Mouse (Mus musculus) midbrain, postnatal 0 days (tissue): Measurements from ENCODE around the gene Cxcr2. TPM values are rescaled to one million over a fixed set of nuclear protein-coding genes. Genes with fewer than 3 reads are reported as not detected.
A peak's percentile ranks its signal among the peaks of the same experiment; 100 is the strongest.

Experiments used
- ATAC-seq: fragments of 200-750 bp; cut with Nextera tagmentation; 2 replicates; pipeline ENCODE4 v1.8.0; 2017; ENCODE audit warnings: moderate number of reproducible peaks, mild to moderate bottlenecking, moderate TSS enrichment, moderate library complexity; ENCODE audit not compliant: low FRiP score
- DNase-seq: peaks from one replicate; pipeline ENCODE4 v3.0.0-alpha.2; 2015; ENCODE audit warnings: low spot score
- H3K27ac ChIP-seq: fragments of 300-500 bp; sonication (generic); 2 replicates; pipeline ENCODE4 v1.5.1; 2014; ENCODE audit warnings: low read depth, mild to moderate bottlenecking, low read length, mixed read lengths
- H3K27me3 ChIP-seq: fragments of 300-500 bp; sonication (generic); 2 replicates; pipeline ENCODE4 v1.6.1; 2014; ENCODE audit warnings: low read length, control low read depth, mixed read lengths; ENCODE audit not compliant: insufficient read depth
- H3K36me3 ChIP-seq: fragments of 300-500 bp; sonication (generic); 2 replicates; pipeline ENCODE4 v1.6.1; 2014; ENCODE audit warnings: low read length, control low read depth, mixed read lengths; ENCODE audit not compliant: insufficient read depth
- H3K4me1 ChIP-seq: fragments of 300-500 bp; sonication (generic); 2 replicates; pipeline ENCODE4 v1.6.1; 2014; ENCODE audit warnings: mild to moderate bottlenecking, control low read depth, antibody characterized with exemption, low read length, mixed read lengths; ENCODE audit not compliant: insufficient read depth
- H3K4me2 ChIP-seq: fragments of 300-500 bp; sonication (generic); 2 replicates; pipeline ENCODE4 v1.6.1; 2014; ENCODE audit warnings: low read depth, mild to moderate bottlenecking, low read length, mixed read lengths; ENCODE audit not compliant: poor library complexity, severe bottlenecking
- H3K4me3 ChIP-seq: fragments of 300-500 bp; sonication (generic); 2 replicates; pipeline ENCODE4 v1.5.1; 2014; ENCODE audit warnings: low read depth, mild to moderate bottlenecking, low read length, moderate library complexity
- H3K9ac ChIP-seq: fragments of 300-500 bp; sonication (generic); replicated peaks from 2 replicates; pipeline ENCODE4 v1.6.1; 2014; ENCODE audit warnings: mild to moderate bottlenecking, low read length, moderate library complexity, mixed read lengths; ENCODE audit not compliant: poor library complexity, severe bottlenecking
- H3K9me3 ChIP-seq: fragments of 300-500 bp; sonication (generic); 2 replicates; pipeline ENCODE4 v1.6.1; 2016; ENCODE audit warnings: low read length, control low read depth
- CTCF ChIP-seq: IDR thresholded peaks from 2 replicates; pipeline ENCODE4 v1.5.1; 2016; ENCODE audit warnings: antibody characterized with exemption, mild to moderate bottlenecking
- WGBS: fragments of 180-500 bp; shearing (Covaris S2); extraction: QIAGEN DNeasy Blood & Tissue Kit; methylation state at CpG from one replicate; pipeline ENCODE4 v1.1.7; 2014; 5-methylcytosine and 5-hydroxymethylcytosine counted together
- polyA plus RNA-seq: library from polyadenylated mRNA; unstranded; fragments of >200 nt; fragmentation: Nextera tagmentation; extraction: Ambion mirVana; gene quantifications from 2 replicates; pipeline ENCODE4 v1.2.1, GENCODE M21; 2015
- total RNA-seq: library from RNA; depleted of rRNA; stranded (reverse); fragments of >200 nt; gene quantifications from 2 replicates; pipeline ENCODE4 v1.2.3, GENCODE M21; 2014

Gene Cxcr2
- total and polyA plus RNA-seq, 2 experiments from 2014 or later, result 0.16 to 0.38 TPM

DNA sequence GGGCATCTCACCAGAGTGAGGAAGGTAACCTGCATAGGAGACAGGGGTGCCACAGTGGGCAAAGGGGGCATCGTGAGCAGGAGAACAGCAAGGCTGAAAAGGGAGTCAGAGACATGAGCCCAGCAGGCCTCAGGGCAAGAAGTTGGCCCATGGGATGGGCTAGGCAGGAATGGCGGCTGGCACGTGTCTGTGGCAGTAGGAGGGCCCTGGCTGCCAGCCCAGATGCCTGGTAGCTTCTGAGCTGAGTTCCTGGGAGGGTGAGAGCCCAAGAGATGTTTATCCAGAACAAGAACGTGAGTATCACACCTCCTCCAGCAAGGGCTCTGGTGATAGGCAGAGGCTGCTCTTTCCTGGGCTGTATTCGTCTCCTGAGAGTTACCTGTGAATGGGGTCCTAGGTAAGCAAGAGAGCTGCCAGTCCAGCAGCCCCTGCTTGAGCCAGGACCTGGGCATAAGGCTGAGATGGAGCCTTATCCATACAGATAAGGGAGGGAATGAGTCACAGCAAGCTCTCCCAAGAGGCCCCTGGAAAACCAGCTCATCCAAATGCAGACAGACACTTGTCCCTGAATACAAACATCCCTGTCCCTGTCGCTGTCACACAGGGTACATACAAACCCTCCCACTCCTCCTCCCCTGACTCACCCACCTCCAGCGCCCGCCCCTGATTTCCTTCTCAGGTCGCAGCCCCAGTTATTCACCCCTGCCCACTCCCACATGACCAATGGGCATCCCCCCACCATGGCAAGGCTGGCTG lies 31.8 kb upstream of the Cxcr2 start:
- no peaks in the 10 kb centered on the region for H3K4me1 ChIP-seq
- WGBS, result 37% methylated on average over 9 of the region's 9 CpGs
- H3K4me3 ChIP-seq, result no peak overlapping the region
- H3K36me3 ChIP-seq, result no peaks in the 10 kb centered on the region
- H3K4me2 ChIP-seq, result no peak overlapping the region
- DNase-seq (peak; percentile 57), ATAC-seq (no peak)
- no peak overlapping the region for H3K27ac ChIP-seq
- no peak for TF ChIP-seq CTCF
- no peaks in the 10 kb centered on the region for H3K9me3 ChIP-seq
- H3K9ac ChIP-seq, result no peak overlapping the region
- H3K27me3 ChIP-seq, result peaks cover 24% of the 10 kb centered on the region

GRCm38 (mm10) chr1:74123215-74123614 lies 30.6 kb upstream of the Cxcr2 start:
- Histone ChIP-seq H3K4me1 (no peaks in the 10 kb centered on the region), H3K27me3 (peaks cover 24% of the 10 kb centered on the region), H3K9me3 (no peaks in the 10 kb centered on the region), H3K4me3 (no peak overlapping the region), H3K4me2 (0 out of 2 replicates have a peak overlapping the region, but pooled peaks have one; percentile 81), H3K9ac (no peak overlapping the region), H3K36me3 (no peaks in the 10 kb centered on the region), H3K27ac (no peak overlapping the region)
- no peak for DNase-seq
- 65% methylated on average over 8 of the region's 8 CpGs for WGBS
- no peak for TF ChIP-seq CTCF
- no peak for ATAC-seq

DNA sequence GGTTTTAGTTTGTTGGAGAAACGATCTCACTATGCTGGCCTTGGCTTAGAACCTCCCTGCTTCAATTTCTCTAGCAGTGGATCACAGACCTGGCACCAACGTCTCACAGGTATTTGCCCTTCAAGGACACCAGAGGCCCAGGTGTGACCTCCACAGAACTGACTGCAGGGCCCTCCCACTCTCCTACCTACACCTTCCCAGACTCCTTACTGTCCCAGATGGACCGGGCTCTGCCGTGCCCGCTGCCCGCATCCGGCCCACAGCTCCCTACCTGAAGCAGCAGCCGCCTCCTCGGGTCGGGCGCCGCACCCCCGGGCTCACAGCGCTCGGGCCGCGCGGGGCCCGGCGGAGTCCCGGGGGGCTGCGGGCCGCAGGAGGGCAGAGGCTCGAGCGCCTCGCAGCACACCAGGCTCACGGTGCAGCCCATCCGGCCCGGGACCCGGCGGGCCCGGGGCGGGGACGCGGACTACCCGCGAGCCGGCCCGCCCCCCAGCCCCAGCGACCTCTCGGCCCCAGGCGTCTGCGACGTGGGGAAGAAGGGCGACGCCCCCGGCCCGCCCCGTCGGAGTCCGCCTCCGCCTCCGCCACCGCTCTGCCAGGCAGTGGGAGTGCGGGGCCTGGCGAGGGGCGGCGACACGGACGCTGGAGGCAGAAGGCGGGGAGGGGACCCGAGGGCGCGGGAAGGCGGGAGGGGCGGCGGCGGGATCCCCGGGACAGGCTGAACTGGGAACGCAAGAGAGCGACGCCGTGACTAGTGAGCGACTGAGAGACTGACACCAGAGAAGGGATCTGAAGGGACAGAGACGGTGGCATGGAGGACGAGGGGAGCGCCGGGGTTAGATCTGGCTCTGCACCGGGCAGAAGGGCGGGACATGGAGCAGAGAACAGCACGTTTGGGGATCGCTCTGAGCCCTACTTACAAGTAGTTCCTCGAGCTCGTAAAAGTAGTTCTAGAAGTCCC lies 29.5 kb upstream of the Cxcr2 start, which contains the start of gene Tns1:
Tns1 (minus strand) TSS at position 429 of the 961 bp plus-strand sequence.
- WGBS, result under 1% methylated on average over 70 of the region's 84 CpGs
- Histone ChIP-seq H3K9me3 (no peaks in the 10 kb centered on the region), H3K27ac (no peak within 1 kb of the TSS), H3K4me1 (no peaks in the 10 kb centered on the region), H3K9ac (peak within 1 kb of the TSS; percentile 50; the same call in 1 of the 2 replicates), H3K27me3 (peaks cover 24% of the 10 kb centered on the region), H3K4me3 (peak within 1 kb of the TSS; percentile 42), H3K36me3 (no peaks in the 10 kb centered on the region), H3K4me2 (peak within 1 kb of the TSS; percentile 81)
- no peak for TF ChIP-seq CTCF
- ATAC-seq, result peak; percentile 24; the same call in 1 of the 2 replicates
- no peak for DNase-seq

DNA sequence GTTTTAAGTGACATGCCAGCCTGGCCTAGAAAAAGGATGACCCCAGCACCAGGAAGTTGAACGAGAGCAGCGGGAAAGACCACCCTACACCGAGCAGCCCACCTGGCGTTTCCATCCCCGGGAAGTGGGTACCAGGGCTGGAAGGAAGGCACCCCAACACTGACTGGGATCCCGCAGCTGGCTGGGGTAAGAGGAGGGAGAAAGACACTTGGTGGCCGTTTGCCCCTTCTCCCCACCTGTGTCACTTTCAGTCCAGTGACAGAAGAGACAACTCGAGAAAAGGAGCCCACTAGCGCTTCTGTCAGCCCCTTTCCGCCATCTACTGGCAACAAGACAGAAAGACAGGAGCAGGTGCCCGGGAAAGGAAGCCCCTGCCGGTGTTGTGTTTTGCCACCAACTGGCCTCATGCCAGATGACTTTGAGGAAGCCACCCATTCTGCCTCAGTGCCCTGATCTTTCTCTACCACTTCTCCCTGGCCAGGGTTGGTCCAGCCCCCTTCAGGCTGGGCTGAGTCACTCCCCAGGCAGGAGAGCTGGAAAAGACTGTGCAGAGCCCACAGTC lies 28.7 kb upstream of the Cxcr2 start, which contains the start of gene Rufy4:
Rufy4 (plus strand) TSS at position 551 of the 562 bp plus-strand sequence.
- Histone ChIP-seq H3K9me3 (no peaks in the 10 kb centered on the region), H3K4me3 (peak within 1 kb of the TSS; percentile 42), H3K4me1 (no peaks in the 10 kb centered on the region), H3K27ac (no peak within 1 kb of the TSS), H3K4me2 (peak within 1 kb of the TSS; percentile 81), H3K36me3 (no peaks in the 10 kb centered on the region), H3K9ac (peak within 1 kb of the TSS; percentile 50; the same call in 1 of the 2 replicates), H3K27me3 (peaks cover 24% of the 10 kb centered on the region)
- under 1% methylated on average over 12 of the region's 12 CpGs for WGBS
- peak; percentile 88 for TF ChIP-seq CTCF
- peak; percentile 87 for DNase-seq
- ATAC-seq, result peak; percentile 48

DNA sequence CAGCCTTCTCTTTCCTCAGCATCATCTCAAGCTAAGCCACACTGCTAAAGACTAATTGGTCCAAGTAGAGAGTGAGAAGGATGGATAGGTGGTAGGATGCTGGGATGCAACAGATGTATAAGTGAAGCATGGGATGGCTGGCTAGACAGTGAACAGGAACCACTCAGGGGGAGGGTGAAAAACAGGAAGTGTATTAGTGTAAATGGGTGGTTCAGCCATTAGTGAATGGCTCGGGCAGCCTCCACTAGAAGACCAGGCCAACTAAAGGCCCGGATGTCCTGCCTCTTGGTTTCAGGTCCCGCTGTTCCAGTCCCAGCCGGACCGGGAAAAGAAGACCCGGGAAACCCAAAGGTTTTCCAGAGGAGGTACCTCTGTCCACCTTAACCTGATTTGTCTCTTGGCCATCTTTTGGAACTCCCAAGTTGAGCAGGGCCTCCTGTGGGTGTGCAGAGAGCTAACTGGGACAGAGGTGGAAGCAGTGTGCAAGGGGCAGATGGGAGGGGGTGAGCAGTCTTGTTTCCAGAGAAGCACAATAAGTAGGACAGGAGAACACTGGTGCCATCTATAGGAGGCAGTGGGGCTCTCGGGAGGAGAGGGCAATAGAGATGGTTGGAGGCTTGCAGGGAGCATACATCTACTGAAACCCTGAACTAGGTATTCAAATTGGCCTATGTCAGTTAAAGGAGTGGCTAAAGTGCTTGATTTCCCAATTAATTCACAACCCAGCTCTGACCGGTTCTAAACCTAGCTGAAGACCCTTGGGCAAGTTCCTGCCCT lies 22.7 kb upstream of the Cxcr2 start:
- Histone ChIP-seq H3K27me3 (peaks cover under 1% of the 10 kb centered on the region; the same call in 1 of the 2 replicates), H3K36me3 (no peaks in the 10 kb centered on the region), H3K27ac (no peak overlapping the region), H3K4me2 (no peak overlapping the region), H3K4me3 (no peak overlapping the region), H3K4me1 (no peaks in the 10 kb centered on the region), H3K9ac (no peak overlapping the region), H3K9me3 (no peaks in the 10 kb centered on the region)
- DNase-seq, result no peak
- TF ChIP-seq CTCF, result no peak
- WGBS, result 81% methylated on average over 8 of the region's 8 CpGs
- no peak for ATAC-seq
